Mouse (Mus musculus): ENCODE data around the gene Smg6. TPM values are rescaled to one million over a fixed set of nuclear protein-coding genes. Genes with fewer than 3 reads are reported as not detected.

Smg6 gene
- polyA plus RNA-seq (2017; shearing (Covaris generic)) = 35.9 TPM

DNA sequence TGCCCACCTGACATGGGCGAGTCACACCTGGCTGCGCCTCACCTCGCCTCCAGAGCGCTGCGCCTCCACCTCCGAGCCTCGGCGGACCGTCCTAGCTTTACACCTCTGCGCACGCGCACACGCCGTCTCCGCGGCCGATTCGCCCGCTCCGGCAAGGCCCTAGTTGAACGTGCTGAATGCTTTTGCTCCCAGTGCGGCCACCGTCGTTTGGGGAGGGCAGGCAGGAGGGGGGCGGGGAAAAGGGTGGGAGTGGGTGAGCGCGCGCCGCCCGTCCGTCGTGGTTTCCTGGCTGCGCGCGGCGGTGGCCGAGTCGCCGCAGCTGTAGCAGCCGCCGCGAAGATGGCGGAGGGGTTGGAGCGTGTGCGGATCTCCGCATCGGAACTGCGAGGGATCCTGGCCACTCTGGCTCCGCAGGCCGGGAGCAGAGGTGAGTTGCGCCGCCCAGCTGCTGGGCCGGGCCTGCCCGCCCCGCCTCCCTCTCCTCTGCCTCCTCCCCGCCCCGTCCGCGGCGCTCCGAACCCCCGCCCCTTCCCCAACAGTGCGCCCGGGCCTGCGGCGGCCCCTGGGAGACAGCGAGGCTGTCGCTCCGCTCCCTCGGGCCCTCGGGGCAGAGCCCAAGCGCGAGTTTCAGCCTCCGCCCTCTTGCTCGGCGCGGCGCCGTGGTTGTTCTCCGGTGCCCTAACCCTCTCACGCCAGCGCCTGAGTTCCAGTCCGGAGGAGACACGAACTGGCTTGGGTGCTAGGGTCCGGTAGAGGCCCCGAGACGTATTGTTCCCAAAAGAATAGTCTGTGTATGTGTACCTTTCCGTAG, at the start of gene Smg6, which contains the start of gene Srr:
Smg6 (plus strand) TSS at position 247 of the 811 bp plus-strand sequence.
Srr (minus strand) TSS at position 372 of the 811 bp plus-strand sequence.

DNA sequence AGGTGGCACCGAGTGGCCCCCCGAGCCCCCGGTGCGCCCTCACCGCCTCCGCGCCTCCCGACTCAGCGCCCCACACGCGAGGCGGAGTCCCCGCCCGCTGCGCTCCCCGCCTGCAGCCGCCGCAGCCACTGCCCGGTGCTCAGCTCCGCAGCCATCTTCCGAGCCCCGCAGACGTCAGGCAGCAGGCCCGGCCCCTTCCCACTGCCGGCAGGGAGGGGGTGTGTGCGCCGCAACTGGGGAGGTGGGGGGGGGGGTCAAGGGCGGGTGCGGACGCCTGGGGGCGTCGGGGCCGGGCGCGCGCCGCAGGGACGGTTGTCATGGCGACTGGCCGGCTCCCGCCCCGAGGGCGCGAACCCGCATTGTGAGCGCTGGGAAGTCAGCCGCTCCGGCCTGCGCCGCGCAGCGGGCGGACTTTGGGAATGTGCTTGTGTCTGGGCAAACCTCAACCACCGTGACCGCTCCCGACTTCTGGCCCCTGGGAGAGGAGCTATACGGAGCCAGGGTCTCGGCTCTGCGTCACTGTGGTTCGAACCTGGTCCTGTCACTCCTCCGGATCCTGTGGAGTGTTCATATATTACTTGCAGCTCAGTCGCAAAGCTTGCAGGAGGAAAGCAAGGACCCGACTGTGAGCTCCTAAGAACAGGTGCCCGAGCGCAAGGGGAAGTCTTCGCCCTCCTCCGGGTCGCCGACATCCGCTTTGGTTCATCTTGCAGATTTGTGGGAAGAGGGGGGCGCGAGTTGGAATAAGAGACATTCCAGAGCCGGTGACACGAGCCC, 28.5 kb upstream of the Smg6 start, which contains the start of gene Sgsm2:
Sgsm2 (minus strand) TSS at position 160 of the 777 bp plus-strand sequence.

DNA sequence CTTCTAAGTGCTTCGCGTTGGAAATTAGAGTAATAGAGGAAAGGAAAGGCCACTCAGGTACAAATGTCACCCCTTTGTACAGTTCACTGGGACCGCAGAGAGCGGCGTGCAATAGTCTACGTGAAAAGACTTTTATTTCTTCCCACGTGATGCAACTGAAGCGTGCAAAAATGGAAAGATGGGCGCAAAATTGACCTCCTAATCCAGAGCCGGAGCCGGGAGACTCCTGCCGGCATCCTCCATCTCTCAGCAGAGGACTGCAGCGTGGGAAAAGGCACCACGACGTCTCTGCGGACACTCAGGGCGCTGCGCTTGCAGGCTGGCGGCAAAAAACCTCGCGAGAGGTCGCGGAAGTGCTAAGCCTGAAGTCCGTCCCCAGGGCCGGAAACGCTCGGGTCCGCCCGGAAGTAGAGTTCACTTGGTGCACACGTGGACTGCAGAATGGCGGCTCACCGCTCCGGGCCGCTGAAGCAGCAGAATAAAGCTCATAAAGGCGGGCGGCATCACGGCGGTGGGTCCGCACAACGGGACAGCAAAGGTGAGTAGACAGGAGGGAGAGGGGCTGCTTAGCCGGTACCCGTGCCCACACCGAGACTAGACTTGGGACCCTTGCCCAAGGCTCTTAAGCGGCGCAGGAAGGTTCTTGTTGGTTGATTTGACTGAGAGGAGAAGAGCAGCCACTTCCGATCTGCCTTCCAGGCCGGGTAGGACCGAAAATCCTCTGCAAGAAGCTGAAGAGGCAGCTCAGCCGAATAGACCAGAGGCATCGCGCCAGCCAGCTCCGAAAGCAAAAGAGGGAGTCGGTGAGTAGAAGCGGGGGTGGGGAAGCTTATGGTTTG, 27.7 kb upstream of the Smg6 start, which contains the start of gene Tsr1:
Tsr1 (plus strand) TSS at position 394 of the 839 bp plus-strand sequence.

DNA sequence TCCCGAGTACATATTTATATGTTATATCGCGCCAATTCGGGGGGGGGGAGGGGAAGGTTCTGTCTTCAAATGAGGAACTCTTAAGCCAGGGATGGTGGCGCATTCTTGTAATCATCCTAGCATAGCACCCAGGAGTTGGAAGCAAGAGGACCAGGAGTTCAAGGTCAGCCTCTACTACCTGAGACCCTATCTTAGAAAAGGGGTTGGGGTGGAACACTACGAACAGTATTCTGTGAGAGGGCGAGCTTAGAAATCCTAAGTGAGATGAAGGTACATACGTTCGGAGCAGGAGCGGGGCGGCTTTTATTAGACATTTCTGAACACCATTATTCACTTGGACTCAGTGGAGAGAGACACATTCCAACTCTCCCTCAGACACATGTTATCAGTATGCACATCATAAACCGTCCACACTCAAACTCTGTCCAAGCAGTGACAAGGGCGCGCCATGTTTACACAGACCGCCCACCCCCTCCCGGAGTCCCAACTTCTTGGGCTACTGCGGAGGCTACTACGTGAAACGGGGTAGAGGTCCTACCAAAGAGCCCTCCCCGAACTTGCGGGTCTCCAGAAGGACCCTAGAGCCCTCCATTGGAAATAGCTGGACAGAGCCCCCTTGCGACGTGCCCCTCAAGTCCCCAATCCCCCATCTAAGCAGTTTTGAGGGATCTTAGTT, 243.9 kb downstream of the Smg6 start, which contains the start of gene Hic1:
Hic1 (minus strand) TSS at position 115 of the 676 bp plus-strand sequence.

DNA sequence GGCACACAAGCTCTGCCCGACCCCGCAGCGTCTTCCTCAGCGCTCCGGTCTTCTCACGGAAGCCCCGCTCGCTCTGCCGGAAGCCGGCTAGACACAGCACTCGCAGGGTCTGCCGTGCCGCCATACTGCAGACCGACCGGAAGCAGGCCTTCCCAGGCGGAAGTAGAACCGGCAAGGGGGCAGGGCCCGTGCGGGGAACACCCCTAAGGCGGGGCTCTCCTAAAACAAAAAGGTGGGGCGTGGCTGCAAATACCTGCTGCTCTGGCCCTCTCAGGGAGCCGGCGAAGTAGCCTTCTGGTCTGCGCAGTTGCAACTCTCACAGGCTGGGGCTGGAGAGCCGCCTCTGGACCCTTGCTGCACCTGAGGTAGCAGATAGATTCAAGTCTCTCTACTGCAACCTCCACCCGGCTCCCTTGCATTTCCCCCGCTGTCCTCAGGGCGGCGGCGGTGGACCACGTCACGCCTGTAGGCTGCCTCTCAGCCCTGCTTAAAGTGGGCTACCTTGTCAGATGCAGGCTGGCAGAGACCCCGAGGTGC, 253.1 kb downstream of the Smg6 start, which contains the start of gene Ovca2:
Ovca2 (minus strand) TSS at position 164 of the 537 bp plus-strand sequence.

DNA sequence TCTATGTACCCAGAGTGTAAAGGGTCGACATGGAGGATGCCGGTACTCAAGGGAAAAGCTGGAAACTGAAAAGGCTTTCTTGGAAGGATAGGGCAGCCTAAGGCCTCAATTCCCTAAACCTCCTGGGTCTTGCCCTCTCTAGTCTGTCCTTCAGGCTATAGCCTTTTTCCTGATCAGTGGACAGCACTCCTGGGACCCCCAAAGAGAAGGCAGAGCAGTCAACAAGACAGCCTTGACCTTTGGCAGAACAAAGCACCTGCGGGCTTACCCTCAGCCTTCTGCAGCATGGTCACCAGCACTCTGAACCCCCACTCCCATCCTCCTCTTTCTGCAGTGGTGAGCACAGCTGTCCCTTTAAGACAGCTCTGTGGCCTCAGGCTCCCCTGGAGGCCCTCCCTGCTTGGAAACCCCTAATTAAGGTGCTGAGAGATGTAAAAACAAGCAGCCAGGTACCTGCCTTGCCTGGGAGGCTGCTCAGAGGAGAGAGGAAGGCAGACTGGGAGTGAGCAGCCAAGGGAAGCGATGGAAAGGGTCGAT, 265.4 kb downstream of the Smg6 start, which contains the start of gene Dph1:
Dph1 (minus strand) TSS at position 337 of the 537 bp plus-strand sequence.

DNA sequence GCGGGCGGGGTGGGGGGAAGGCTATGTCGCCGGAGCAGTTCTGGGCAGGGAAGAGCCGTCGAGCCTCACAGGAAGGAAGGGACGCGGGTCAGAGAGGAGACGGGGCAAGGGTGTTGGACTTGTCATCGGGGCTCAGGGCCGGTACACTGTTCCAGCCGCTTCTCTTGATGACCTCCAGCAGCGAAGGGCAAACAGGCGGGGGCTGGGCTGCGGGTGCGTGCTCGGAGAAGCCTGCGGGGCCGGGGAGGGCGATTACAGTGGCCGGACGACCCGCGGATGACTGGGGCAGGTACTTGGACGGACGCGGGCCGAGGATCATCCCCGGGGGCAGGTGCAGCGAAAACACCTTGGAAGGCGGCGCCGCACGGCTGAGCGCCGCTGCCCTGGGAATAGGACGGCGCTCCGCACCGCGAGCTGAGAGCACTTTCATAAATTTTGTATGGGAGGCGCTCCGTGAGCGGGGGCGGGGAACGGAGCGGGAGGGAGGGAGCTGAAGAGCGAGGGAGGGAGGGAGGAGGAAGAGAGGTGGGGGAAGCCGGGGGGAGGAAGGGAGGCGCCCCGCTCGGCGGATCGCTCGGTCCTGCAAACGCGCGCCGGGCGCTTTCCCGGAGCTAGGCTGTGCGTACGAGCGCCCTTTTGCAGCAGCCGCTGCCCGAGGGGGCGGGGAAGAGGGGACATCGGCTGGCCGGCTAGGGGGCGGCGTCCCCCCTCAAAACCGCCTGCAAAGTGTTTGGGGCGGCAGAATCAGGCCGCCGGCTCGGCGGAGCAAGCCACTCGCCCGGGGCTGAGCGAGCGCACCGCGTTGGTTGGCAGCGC, 267.8 kb downstream of the Smg6 start, which contains the start of gene Rtn4rl1:
Rtn4rl1 (plus strand) TSS at position 528 of the 816 bp plus-strand sequence.

Other genes starting within 250 kb of the Smg6 start
- gene Pafah1b1, start 201.2 kb upstream of the Smg6 start, polyA plus RNA-seq (2017; shearing (Covaris generic)) = 103 TPM
- gene Mettl16, start 155.0 kb upstream of the Smg6 start, polyA plus RNA-seq (2017; shearing (Covaris generic)) = 40.6 TPM
- 21.2 TPM for gene Mnt, start 94.9 kb upstream of the Smg6 start, polyA plus RNA-seq (2017; shearing (Covaris generic))
- 4.5 TPM for gene Sgsm2, start 28.8 kb upstream of the Smg6 start, polyA plus RNA-seq (2017; shearing (Covaris generic))
- 66.6 TPM for gene Tsr1, start 27.8 kb upstream of the Smg6 start, polyA plus RNA-seq (2017; shearing (Covaris generic))
- gene Srr, start 125 bp downstream of the Smg6 start, polyA plus RNA-seq (2017; shearing (Covaris generic)) = 3.0 TPM
- 0.65 TPM for gene Hic1, start 243.7 kb downstream of the Smg6 start, polyA plus RNA-seq (2017; shearing (Covaris generic))

All from naive thymus-derived CD4-positive, alpha-beta T cell, adult 5 months (primary cell).